Mouse (Mus musculus) CH12.LX (cell line): ENCODE results near the gene Ptger3. TPM values are rescaled to one million over a fixed set of nuclear protein-coding genes. Genes with fewer than 3 reads are reported as not detected.

Experiments used
- DNase-seq: peaks from one replicate; pipeline ENCODE4 v3.0.0-alpha.2; 2013; ENCODE audit errors: extremely low read depth
- H3K27ac ChIP-seq: 2 replicates; pipeline ENCODE4 v1.5.1; 2012; ENCODE audit warnings: low read depth, mild to moderate bottlenecking, control low read depth, moderate library complexity; ENCODE audit not compliant: insufficient read depth
- H3K27me3 ChIP-seq: replicated peaks from 2 replicates; pipeline ENCODE3; 2012; ENCODE audit warnings: inconsistent platforms
- H3K36me3 ChIP-seq, 2 experiments: replicated peaks in 1 of 2; 2 replicates each; pipeline versions ENCODE3 to v1.6.1; 2012; ENCODE audit warnings: inconsistent platforms in 1 of 2, low read length in 1 of 2, mild to moderate bottlenecking in 1 of 2, mixed read lengths in 1 of 2, moderate library complexity in 1 of 2; ENCODE audit not compliant: control insufficient read depth in 1 of 2, insufficient read depth in 1 of 2
- H3K4me1 ChIP-seq, 2 experiments: 2 replicates each; pipeline ENCODE4 v1.6.1; 2012; ENCODE audit warnings: inconsistent platforms in 1 of 2, moderate library complexity in 1 of 2; ENCODE audit not compliant: insufficient read depth in 2 of 2, control insufficient read depth in 1 of 2
- H3K4me2 ChIP-seq: 2 replicates; pipeline ENCODE4 v1.6.1; 2012; ENCODE audit warnings: low read depth, mild to moderate bottlenecking, control low read depth; ENCODE audit not compliant: poor library complexity, insufficient read depth, severe bottlenecking
- H3K4me3 ChIP-seq, 3 experiments: fragments of 150-350 bp in 1 of 3; sonication (generic) in 1 of 3; replicated peaks in 1 of 3; 2 replicates each; pipeline versions ENCODE3 to v1.5.1; 2011 to 2012; ENCODE audit warnings: low read depth in 2 of 3, low read length in 2 of 3, mild to moderate bottlenecking in 2 of 3, moderate library complexity in 2 of 3, control low read depth in 1 of 3, improper control_type of control experiment in 1 of 3, inconsistent platforms in 1 of 3, mixed read lengths in 1 of 3; ENCODE audit not compliant: poor library complexity in 1 of 3
- H3K79me2 ChIP-seq: replicated peaks from 2 replicates; pipeline ENCODE4 v1.6.1; 2012; ENCODE audit warnings: mild to moderate bottlenecking, moderate library complexity; ENCODE audit not compliant: control insufficient read depth, poor library complexity, insufficient read depth, severe bottlenecking; ENCODE audit errors: extremely low read depth
- H3K9ac ChIP-seq: 2 replicates; pipeline ENCODE4 v1.6.1; 2012; ENCODE audit warnings: low read depth, mild to moderate bottlenecking, control low read depth, moderate library complexity; ENCODE audit not compliant: insufficient read depth
- H3K9me3 ChIP-seq: replicated peaks from 2 replicates; pipeline ENCODE3; 2012; ENCODE audit warnings: low read length, inconsistent platforms, mixed read lengths
- BHLHE40 ChIP-seq: IDR thresholded peaks from 2 replicates; pipeline ENCODE4 v1.6.1; 2011; ENCODE audit warnings: mild to moderate bottlenecking, low read depth, low read length, improper control_type of control experiment
- CHD1 ChIP-seq: IDR thresholded peaks from 2 replicates; pipeline ENCODE4 v1.6.1; 2012; ENCODE audit warnings: low read depth, low read length, improper control_type of control experiment, inconsistent platforms
- CHD2 ChIP-seq: IDR thresholded peaks from 2 replicates; pipeline ENCODE4 v1.6.1; 2011; ENCODE audit warnings: low read length, improper control_type of control experiment
- CTCF ChIP-seq, 2 experiments: IDR thresholded peaks in 1 of 2; conservative IDR thresholded peaks in 1 of 2; 2 replicates each; pipeline ENCODE4 v1.5.1; 2011 to 2012; ENCODE audit warnings: low read depth in 2 of 2, low read length in 2 of 2, improper control_type of control experiment in 1 of 2, inconsistent platforms in 1 of 2, mild to moderate bottlenecking in 1 of 2, moderate library complexity in 1 of 2
- ELF1 ChIP-seq: IDR thresholded peaks from 2 replicates; pipeline ENCODE4 v1.6.1; 2014; ENCODE audit warnings: low read depth, mild to moderate bottlenecking, inconsistent platforms, low read length, improper control_type of control experiment
- EP300 ChIP-seq: IDR thresholded peaks from 2 replicates; pipeline ENCODE4 v1.6.1; 2011; ENCODE audit warnings: low read length, improper control_type of control experiment
- ETS1 ChIP-seq: conservative IDR thresholded peaks from 2 replicates; pipeline ENCODE4 v1.6.1; 2012; ENCODE audit warnings: low read depth, mild to moderate bottlenecking, inconsistent platforms, low read length, improper control_type of control experiment, moderate library complexity
- IRF4 ChIP-seq: IDR thresholded peaks from 2 replicates; pipeline ENCODE4 v1.6.1; 2014; ENCODE audit warnings: low read depth, mild to moderate bottlenecking, inconsistent platforms, low read length, improper control_type of control experiment
- JUN ChIP-seq: IDR thresholded peaks from 2 replicates; pipeline ENCODE4 v1.6.1; 2011; ENCODE audit warnings: low read depth, mild to moderate bottlenecking, low read length, improper control_type of control experiment, moderate library complexity; ENCODE audit not compliant: insufficient read depth
- JUND ChIP-seq: conservative IDR thresholded peaks from 2 replicates; pipeline ENCODE4 v1.6.1; 2011; ENCODE audit warnings: low read depth, low read length, improper control_type of control experiment
- MAX ChIP-seq: IDR thresholded peaks from 2 replicates; pipeline ENCODE4 v1.6.1; 2011; ENCODE audit warnings: low read length, improper control_type of control experiment
- MAZ ChIP-seq: IDR thresholded peaks from 2 replicates; pipeline ENCODE4 v1.6.1; 2012; ENCODE audit warnings: low read depth, mild to moderate bottlenecking, inconsistent platforms, low read length, improper control_type of control experiment, moderate library complexity
- MXI1 ChIP-seq: IDR thresholded peaks from 2 replicates; pipeline ENCODE4 v1.6.1; 2011; ENCODE audit warnings: mild to moderate bottlenecking, low read depth, low read length, improper control_type of control experiment
- MYC ChIP-seq: IDR thresholded peaks from 2 replicates; pipeline ENCODE4 v1.6.1; 2011; ENCODE audit warnings: low read depth, mild to moderate bottlenecking, improper control_type of control experiment, low read length
- NELFE ChIP-seq: IDR thresholded peaks from 2 replicates; pipeline ENCODE4 v1.6.1; 2011; ENCODE audit warnings: low read depth, low read length, improper control_type of control experiment
- PAX5 ChIP-seq: IDR thresholded peaks from 2 replicates; pipeline ENCODE4 v1.6.1; 2012; ENCODE audit warnings: low read length, inconsistent platforms, mixed read lengths
- POLR2AphosphoS2 ChIP-seq: IDR thresholded peaks from 2 replicates; pipeline ENCODE4 v1.6.1; 2011; ENCODE audit warnings: low read depth, low read length, improper control_type of control experiment
- RAD21 ChIP-seq: IDR thresholded peaks from 2 replicates; pipeline ENCODE4 v1.6.1; 2011; ENCODE audit warnings: low read depth, mild to moderate bottlenecking, low read length, improper control_type of control experiment, moderate library complexity
- RCOR1 ChIP-seq: conservative IDR thresholded peaks from 2 replicates; pipeline ENCODE4 v1.6.1; 2012; ENCODE audit warnings: low read depth, mild to moderate bottlenecking, inconsistent platforms, low read length, improper control_type of control experiment
- SIN3A ChIP-seq: IDR thresholded peaks from 2 replicates; pipeline ENCODE4 v1.6.1; 2012; ENCODE audit warnings: low read length, improper control_type of control experiment, inconsistent platforms
- SMC3 ChIP-seq: IDR thresholded peaks from 2 replicates; pipeline ENCODE4 v1.6.1; 2011; ENCODE audit warnings: low read depth, low read length, improper control_type of control experiment
- TBP ChIP-seq: conservative IDR thresholded peaks from 2 replicates; pipeline ENCODE4 v1.6.1; 2011; ENCODE audit warnings: low read depth, low read length, improper control_type of control experiment
- UBTF ChIP-seq: IDR thresholded peaks from 2 replicates; pipeline ENCODE4 v1.6.1; 2012; ENCODE audit warnings: low read depth, mild to moderate bottlenecking, inconsistent platforms, low read length, improper control_type of control experiment, moderate library complexity
- USF2 ChIP-seq: conservative IDR thresholded peaks from 2 replicates; pipeline ENCODE4 v1.6.1; 2011; ENCODE audit warnings: low read depth, low read length, improper control_type of control experiment
- ZC3H11A ChIP-seq: IDR thresholded peaks from 2 replicates; pipeline ENCODE4 v1.6.1; 2012; ENCODE audit warnings: low read depth, mild to moderate bottlenecking, inconsistent platforms, low read length, improper control_type of control experiment
- dilution Hi-C: fragments of 300-500 bp; cut with MboI; formaldehyde crosslinking; loops from 2 replicates; pipeline ENCODE4 v1.14.3; 2020; ENCODE audit warnings: low sequenced_read_pairs; ENCODE audit not compliant: extremely low pct_unique_long_range_greater_than_20kb, extremely low pct_ligation_motif_present
- in situ Hi-C: fragments of 300-500 bp; cut with MboI; formaldehyde crosslinking; loops from 3 replicates; pipeline ENCODE4 v1.14.3; 2019; ENCODE audit warnings: low sequenced_read_pairs, low pct_ligation_motif_present, low pct_unique_long_range_greater_than_20kb, mixed read lengths
- polyA plus RNA-seq: library from polyadenylated mRNA; unstranded; fragments of >175 nt; gene quantifications from 2 replicates; pipeline ENCODE4 v1.2.1, GENCODE M21; 2012; ENCODE audit warnings: low read depth; ENCODE audit not compliant: insufficient read length
- total RNA-seq, 2 experiments: library from RNA; depleted of rRNA; stranded (reverse); fragments of 300-350 nt in 1 of 2; fragments of >200 nt in 1 of 2; gene quantifications; 2 replicates each; pipeline ENCODE4 v1.2.3; 2012 to 2014

The Ptger3 gene
- total and polyA plus RNA-seq, 3 experiments, result 0.06 TPM; not detected in 2

DNA sequence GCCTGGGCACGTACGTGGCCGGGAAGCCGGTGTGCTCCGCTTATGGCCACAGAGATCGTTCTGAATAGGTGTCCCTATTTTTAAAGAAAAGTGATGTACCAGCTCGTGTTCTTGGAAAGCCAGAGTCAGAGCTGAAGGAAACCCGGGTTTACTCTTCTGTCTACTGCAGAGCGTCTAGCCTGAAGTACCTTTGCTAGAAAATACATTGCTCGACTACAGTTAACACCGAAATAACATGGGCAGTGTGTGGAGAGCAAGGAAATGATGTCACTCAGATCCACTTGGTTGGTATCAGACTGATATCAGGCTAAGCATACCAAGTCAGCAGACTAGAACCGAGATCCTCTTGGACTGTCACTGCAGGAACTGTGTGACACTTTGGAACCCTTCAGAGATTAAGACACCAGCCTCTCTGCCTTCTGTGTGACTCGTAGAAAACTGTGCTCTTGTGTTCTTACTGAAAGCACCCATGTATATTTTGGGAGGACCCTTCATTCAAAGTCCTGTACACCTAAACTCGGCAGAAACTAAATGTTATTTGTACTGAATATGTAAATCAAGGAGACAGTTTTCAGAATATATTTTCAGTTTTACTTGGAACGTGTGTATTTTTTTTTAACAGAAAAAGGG is 31.8 kb upstream of the Ptger3 start:
- Histone ChIP-seq H3K4me1 (peaks cover 7 to 42% of the 10 kb centered on the region in 2 experiments), H3K79me2 (peaks cover 46% of the 10 kb centered on the region)

DNA sequence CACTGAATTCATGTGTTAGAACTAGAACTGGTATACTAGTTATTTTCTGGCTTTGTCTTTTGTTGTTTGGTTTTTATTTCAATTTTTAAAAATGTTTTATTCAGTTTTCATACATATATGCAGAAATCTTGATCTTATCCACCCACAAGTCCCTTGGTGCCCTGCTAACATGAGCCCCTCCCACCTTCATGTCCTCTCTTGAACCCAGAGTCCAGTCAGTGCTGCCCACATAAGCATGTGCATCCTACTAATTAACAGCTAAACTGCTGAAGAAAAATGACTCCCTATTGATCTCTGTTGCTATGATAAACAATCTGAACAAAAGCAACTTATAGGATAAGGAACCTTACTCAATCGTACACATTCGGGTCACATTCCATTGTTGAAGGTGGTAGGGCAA is 17.4 kb upstream of the Ptger3 start:
- TF ChIP-seq PAX5 (no peak), CTCF (conservative IDR thresholded peaks at IDR 0.05 in 1 of 2, IDR thresholded peaks at IDR 0.05 in 1 of 2; ENCODE audit: low read depth in 2 of 2, low read length in 2 of 2) (no peak), TBP (no peak), RAD21 (no peak), MAZ (no peak), MYC (no peak), ELF1 (no peak), CHD1 (no peak), ZC3H11A (no peak), MXI1 (no peak), USF2 (no peak), SMC3 (no peak), SIN3A (no peak), POLR2AphosphoS2 (no peak; the same call in 1 of the 2 replicates), NELFE (no peak), BHLHE40 (no peak), EP300 (no peak)
- TF ChIP-seq, all 38 proteins: peak for 0
- peaks cover 0 to 7% of the 10 kb centered on the region in 2 experiments; a peak in 1 of 4 replicates for H3K4me1 ChIP-seq
- in situ Hi-C loops (loop anchor here (25.0 kb wide), 1 partner anchor 463 kb away; no protein-coding TSS in a partner anchor), dilution Hi-C loops (no loop called here)
- no peak overlapping the region for H3K4me2 ChIP-seq
- peaks cover 3% of the 10 kb centered on the region; the same call in 1 of the 2 replicates for H3K79me2 ChIP-seq
- H3K27ac ChIP-seq, result no peak overlapping the region
- H3K9ac ChIP-seq, result no peak overlapping the region
- H3K9me3 ChIP-seq, result no peaks in the 10 kb centered on the region
- no peak for DNase-seq
- H3K4me3 ChIP-seq, result no peak overlapping the region
- peaks cover 41 to 61% of the 10 kb centered on the region in 2 experiments for H3K36me3 ChIP-seq
- no peaks in the 10 kb centered on the region for H3K27me3 ChIP-seq

More for the DNA sequence above, 31.8 kb upstream of the Ptger3 start:
- peaks cover 22 to 39% of the 10 kb centered on the region in 2 experiments for H3K36me3 ChIP-seq
- peak overlapping the region; percentile 69 to 84 (median 77) for H3K4me3 ChIP-seq
- dilution Hi-C loops, result no loop called here
- no peak for TF ChIP-seq CTCF (conservative IDR thresholded peaks at IDR 0.05 in 1 of 2, IDR thresholded peaks at IDR 0.05 in 1 of 2; ENCODE audit: low read depth in 2 of 2, low read length in 2 of 2)
- TF ChIP-seq MAZ, result 0 out of 2 replicates have a peak, but pooled peaks have one; percentile 11
- no peak for TF ChIP-seq CHD2
- peak; percentile 64; the same call in 1 of the 2 replicates for TF ChIP-seq TBP
- TF ChIP-seq RCOR1, result 0 out of 2 replicates have a peak, but pooled peaks have one; percentile 20
- peak; percentile 11; the same call in 1 of the 2 replicates for TF ChIP-seq MYC
- no peak for TF ChIP-seq MAX
- TF ChIP-seq UBTF, result 0 out of 2 replicates have a peak, but pooled peaks have one; percentile 1
- peak; percentile 48; the same call in 1 of the 2 replicates for TF ChIP-seq POLR2AphosphoS2
- no peak for TF ChIP-seq PAX5
- TF ChIP-seq JUND, result peak; percentile 42; the same call in 1 of the 2 replicates
- peak; percentile 24; the same call in 1 of the 2 replicates for TF ChIP-seq JUN
- no peak for TF ChIP-seq IRF4
- no peak for TF ChIP-seq ELF1
- TF ChIP-seq RAD21, result no peak
- 0 out of 2 replicates have a peak, but pooled peaks have one; percentile 16 for TF ChIP-seq ETS1
- TF ChIP-seq EP300, result 0 out of 2 replicates have a peak, but pooled peaks have one; percentile 21
- TF ChIP-seq CHD1, result peak; percentile 94
- peak overlapping the region; percentile 88 for H3K9ac ChIP-seq
- H3K9me3 ChIP-seq, result no peaks in the 10 kb centered on the region
- H3K4me2 ChIP-seq, result peak overlapping the region; percentile 41
- H3K27ac ChIP-seq, result peak overlapping the region; percentile 73
- no peaks in the 10 kb centered on the region for H3K27me3 ChIP-seq
- DNase-seq, result peak; percentile 77
- in situ Hi-C loops, result loop anchor here (25.0 kb wide), 1 partner anchor 477 kb away; no protein-coding TSS in a partner anchor
